Mouse (Mus musculus) hematopoietic stem cell, adult 5-6 weeks (primary cell): ENCODE data around the gene Kit. TPM values are rescaled to one million over a fixed set of nuclear protein-coding genes. Genes with fewer than 3 reads are reported as not detected.
A peak's percentile ranks its signal among the peaks of the same experiment; 100 is the strongest.

Experiments
- ATAC-seq, 2 experiments: fragments of 125-278 bp in 1 of 2; replicated peaks in 1 of 2; 2 replicates each; pipeline ENCODE4 v1.8.0; 2016 to 2017; ENCODE audit warnings: inconsistent platforms in 2 of 2, mild to moderate bottlenecking in 2 of 2, moderate number of reproducible peaks in 2 of 2, low read depth in 1 of 2, moderate TSS enrichment in 1 of 2; ENCODE audit not compliant: low FRiP score in 2 of 2, poor library complexity in 2 of 2, severe bottlenecking in 2 of 2, insufficient read depth in 1 of 2, low TSS enrichment in 1 of 2
- total RNA-seq: library from RNA; stranded (forward); fragments of 172-1452, 232-1000 nt; gene quantifications from 2 replicates; pipeline ENCODE4 v1.2.3, GENCODE M21; 2017

The Kit gene
- total RNA-seq, 1 experiment from 2014 or later: 253 TPM

DNA sequence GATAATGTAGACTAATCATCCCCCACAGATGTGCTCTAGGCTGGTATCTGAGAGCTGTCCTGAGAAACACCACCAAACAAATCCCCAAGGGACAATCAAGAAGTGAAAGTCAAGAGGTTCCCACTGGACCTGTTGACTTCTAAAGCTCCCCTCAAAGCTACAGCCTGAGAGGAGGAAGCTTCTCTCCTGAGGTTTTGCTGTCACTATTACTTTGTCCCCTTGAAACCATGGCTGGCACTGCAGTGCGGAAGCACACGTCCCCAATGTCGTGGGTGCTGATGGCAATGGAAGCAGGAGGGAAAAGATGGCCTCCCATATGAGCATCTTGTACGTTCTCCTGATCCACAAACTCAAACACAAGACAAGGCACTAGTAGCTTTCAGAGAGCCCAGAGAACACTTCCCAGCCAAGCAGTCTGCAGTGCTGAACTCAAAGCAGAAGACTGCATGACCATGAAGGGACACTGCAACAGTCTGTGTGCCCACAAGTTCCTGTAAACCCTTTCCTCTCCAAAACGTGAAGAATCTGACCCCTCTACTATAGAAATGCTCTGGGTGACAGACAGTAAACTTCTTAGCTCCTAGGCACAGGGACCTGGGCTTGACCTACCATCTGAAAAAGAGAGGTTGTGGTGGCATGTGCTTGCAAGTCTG is 96.5 kb downstream of the Kit start:
- ATAC-seq: peak; percentile 42 to 66; a peak in 3 of 4 replicates

DNA sequence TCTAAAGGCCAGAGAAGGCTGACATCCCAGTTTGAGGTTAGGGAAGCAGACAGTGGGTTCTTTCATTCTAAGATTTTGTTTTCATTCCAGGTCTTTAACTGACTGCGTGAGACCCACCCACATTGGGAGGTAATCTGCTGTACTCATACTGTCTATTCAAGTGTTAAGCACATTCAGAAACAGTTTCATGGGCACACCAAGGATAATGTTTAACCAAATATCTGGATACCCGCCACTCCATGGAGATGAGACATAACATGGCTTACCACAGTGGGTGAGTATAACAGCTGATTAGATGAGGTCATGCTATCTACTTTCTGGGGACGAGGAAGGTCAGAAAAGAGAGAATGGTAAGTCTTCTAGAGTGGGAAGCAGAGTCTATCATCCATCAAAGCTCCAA is 101.3 kb downstream of the Kit start:
- no peak for ATAC-seq

- peak; percentile 69 to 73; a peak in 3 of 4 replicates for ATAC-seq
Measured at GRCm38 (mm10) chr5:75679896-75680295, 105.2 kb downstream of the Kit start.

- peak; percentile 69 to 74 for ATAC-seq
Measured at GRCm38 (mm10) chr5:75695162-75695809, 120.6 kb downstream of the Kit start.

DNA sequence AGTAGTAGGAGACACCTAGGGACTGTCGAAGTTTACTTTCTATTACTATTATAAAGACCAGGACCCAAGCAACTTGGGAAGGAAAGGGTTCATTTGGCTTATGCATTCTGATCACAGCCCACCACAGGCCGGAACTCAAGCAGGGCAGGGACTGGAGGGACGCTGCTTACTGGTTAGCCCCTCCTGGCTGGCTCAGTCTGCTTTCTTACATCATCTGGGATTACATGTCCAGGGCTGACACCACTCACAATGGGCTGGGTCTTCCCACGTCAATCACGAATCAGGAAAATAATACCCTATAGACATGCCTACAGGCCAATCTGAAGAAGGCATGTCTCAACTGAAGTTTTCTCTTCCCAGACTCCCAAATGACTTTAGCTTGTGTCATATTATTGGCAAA is 122.2 kb downstream of the Kit start:
- no peak for ATAC-seq

- no peak for ATAC-seq
Measured at GRCm38 (mm10) chr5:75698556-75698955, 123.8 kb downstream of the Kit start.

GRCm38 (mm10) chr5:75699081-75699480 is 124.4 kb downstream of the Kit start:
- ATAC-seq: no peak

DNA sequence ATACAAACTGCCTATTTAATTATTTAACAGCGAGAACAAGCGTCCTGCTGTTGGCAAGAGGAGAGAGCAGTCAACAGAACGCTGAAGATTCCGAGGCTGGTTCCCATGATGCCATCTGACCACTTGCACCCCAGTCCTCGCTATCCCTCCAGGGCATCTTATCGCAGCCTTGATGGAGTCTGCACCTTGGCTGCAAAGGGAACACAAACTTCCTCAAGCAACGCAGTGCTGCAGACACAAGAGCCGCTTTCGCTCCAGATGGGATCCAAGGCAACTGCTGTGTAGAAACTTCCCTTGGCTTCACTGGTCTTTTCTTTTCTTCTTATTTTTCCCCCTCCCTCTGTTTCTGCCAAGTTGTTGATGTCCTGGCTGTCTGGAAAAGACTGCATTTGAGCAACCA is 124.8 kb downstream of the Kit start:
- no peak for ATAC-seq

DNA sequence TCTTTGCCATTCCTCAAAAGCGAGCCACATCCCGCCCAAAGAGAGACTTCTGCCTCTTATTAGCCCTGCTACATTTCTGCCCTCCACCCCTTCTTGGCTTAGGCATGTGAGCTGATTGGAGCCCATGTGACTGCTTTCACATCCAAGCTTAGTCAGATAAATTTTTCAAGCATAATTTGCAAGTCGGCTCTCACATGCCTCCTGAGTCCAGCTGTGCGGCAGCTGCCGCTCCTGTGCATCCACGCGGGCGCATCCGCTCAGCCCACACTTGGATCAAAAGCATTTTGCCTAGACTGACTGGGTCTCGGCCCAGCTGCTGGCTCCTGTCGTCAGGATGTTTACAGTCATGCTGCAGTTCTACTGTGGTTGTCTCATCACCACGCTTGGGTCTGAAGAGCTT is 126.9 kb downstream of the Kit start:
- ATAC-seq: no peak

DNA sequence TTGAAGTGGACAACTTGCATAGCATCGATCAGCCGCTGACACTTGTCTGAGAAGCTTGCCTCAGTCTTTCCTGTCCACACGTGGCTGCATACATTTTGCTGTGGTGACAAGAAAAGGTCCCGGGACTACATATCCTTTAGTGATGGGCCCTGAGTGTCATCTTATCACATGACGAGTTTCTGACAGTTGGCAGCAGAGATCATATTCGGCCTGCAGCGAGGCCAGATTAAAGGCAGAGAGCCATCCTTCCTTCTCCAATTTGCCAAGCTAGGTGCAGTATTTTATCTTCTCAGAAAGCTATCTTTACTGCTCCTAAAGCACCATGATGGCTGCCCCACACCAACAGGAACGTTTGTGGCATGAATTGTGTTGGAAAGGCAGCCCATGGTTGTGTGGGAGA is 127.4 kb downstream of the Kit start:
- ATAC-seq: no peak

DNA sequence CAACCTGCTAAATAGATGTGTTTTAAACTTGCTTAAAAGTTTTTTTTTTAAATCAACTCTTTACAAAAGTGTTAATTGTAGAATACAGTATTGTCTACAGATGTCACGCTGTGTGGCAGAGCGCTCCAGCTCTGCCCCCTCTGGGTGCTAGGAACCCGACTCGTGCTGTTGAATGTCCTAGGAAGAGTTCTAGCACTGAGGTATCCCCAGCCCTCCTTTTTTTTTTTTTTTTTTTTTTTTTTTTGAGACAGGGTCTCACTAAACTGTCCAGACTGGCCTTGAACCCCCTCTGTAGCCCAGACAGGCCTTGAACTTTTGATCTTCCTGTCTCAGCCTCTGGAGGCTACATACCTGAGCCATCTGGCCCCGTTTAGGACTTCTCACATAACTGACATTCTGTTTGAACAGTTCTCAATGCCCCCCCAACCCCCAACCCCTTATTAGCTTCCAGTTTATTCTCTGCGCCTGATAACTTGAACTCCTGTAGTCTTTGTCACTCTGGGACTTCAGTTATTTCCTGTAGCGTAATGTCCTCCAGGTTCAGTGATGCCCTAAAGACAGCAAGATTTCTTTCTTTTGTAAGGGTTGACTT is 130.0 kb downstream of the Kit start:
- ATAC-seq: no peak

GRCm38 (mm10) chr5:75705421-75705820 is 130.7 kb downstream of the Kit start:
- no peak for ATAC-seq
